Mouse (Mus musculus) frontal cortex, adult (tissue): ENCODE data around the gene Lbhd1.
"Not testable (repeated sequence)": the region's sequence is repeated elsewhere in the genome, so short reads cannot be mapped to it uniquely, and the experiment has no call there.

Experiments used
- ATAC-seq: cut with Nextera tagmentation; 2 replicates; pipeline ENCODE4 v1.9.2; 2017; ENCODE audit warnings: mild to moderate bottlenecking, moderate library complexity, mixed read lengths; ENCODE audit not compliant: low TSS enrichment

The Lbhd1 gene

GRCm38 (mm10) chr19:8871267-8872186 is 12.0 kb upstream of the Lbhd1 start, which contains the start of gene Ubxn1:
Ubxn1 (plus strand) TSS chr19:8871496.
- peak; percentile 91 for ATAC-seq

DNA sequence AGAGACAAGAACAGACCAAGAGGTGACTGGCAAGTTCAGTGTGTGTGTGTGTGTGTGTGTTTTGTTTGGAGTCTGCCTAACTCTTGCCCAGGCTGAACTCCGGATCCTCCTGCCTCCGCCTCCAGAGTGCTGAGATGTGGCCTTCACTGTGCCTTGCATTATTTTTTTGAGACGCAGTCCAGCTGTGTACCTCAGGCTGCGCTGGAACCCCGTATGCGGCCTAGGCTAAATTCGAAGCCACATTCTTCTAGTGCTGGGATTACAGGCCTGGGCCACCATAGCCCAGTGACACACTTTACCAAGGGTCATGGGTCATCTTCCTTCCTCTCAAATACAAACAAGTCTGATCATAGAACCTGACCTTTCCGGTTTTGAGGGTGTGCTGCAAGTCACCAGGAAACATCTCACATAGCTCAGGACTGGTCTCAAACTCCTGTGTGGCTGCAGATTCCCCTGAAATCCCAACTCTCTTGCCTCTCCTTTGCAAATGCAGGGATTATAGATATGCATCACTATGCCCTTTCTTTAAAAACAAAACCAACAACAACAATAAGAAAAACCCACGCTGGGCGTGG is 11.2 kb upstream of the Lbhd1 start:
- no peak for ATAC-seq

DNA sequence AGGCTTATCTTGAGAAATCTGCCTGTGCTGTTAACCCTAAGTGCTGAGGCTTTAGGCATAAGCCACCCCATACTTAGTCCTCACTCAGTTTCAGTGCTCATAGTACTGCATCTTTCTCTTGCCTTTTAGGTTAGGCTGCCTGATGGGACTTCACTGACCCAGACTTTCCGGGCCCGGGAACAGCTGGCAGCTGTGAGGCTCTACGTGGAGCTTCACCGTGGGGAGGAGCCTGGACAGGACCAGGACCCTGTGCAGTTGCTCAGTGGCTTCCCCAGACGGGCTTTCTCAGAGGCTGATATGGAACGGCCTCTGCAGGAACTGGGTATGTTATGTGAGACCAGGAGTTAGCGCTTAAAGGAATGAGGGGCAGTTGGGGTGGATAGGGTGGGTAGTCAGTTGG is 8.5 kb upstream of the Lbhd1 start:
- ATAC-seq: no peak

DNA sequence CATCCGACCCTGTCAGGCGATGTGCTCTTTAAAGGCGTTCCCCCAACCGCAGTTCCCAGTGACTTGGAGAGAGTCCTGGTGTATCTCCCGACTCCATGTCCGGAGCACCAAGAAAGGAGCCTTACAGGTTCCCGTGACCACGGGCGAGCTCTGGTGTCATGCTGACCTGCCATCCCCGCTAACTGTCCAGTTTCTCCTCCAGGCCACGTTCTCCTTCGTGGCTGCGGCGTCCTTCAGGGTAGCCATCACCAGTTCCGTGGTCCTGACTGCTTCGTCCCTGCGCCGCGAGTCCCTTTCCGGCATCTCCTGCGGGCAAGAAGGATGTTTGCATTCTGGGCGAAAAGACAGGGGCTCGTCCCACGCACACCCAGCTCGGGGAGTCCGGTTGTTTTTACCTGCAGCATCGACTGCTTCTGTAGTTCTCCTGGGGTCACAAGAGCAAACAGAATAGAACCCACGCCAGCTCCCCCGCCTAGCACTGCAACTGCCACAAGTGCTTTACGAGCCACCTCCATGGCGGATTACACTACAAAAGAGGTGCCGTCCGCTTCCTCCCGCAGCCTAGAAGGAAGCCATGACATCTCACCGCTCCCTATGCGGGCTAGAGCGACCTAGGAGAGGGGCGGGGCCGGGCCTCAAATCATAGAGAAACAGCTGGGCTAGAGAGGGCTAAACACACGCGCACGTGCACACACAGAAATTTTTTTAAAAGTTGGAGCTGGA is 3.1 kb upstream of the Lbhd1 start, which contains the start of gene Uqcc3:
TSS of gene Uqcc3 (minus strand) at position 613 of the 723 bp plus-strand sequence.
- peak; percentile 95 for ATAC-seq

GRCm38 (mm10) chr19:8881034-8881392 is 2.5 kb upstream of the Lbhd1 start:
- no peak for ATAC-seq

DNA sequence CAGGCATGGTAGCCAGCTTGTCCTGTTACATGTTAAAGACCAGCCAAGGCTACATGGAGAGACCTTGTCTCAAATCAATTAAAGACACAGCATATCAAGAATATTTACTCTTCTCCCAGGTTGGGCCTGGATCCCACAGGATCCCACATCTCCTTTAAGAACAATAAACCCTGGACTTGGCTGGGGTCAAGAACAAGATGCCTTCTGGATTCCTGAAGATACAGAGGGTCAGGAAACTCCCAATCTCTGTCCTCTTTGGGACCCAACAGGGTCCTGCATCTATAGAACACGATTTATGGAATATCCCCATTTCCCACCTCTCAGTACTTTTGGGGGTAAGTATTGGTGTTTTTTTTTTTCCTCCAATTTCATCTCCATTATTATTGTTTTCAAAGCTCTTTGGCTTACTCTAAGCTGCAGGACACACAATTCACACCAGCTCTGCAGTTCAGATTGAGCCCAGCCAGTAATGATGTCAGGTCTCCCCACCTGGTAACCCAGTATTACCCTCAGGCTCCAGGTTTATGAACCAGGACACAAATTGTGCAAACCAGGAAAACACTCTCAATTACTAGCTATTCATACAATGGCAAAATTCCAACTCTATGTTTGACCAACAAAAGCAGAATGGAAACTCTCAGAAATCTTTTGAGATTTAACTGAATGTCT is 3.5 kb downstream of the Lbhd1 start:
- no peak for ATAC-seq

GRCm38 (mm10) chr19:8887585-8888463 is 4.3 kb downstream of the Lbhd1 start:
- no peak for ATAC-seq

GRCm38 (mm10) chr19:8888511-8889385 is 5.2 kb downstream of the Lbhd1 start, which contains the start of the genes 1810009A15Rik and Gm49416:
1810009A15Rik (plus strand) TSS chr19:8888853.
Gm49416 (plus strand) TSS chr19:8888926.
- peak; percentile 92 for ATAC-seq

- peak; percentile 58 for ATAC-seq
Observed at GRCm38 (mm10) chr19:8892829-8893766, 9.6 kb downstream of the Lbhd1 start, which contains the start of gene Ints5. Ints5 (plus strand) TSS chr19:8893005.

DNA sequence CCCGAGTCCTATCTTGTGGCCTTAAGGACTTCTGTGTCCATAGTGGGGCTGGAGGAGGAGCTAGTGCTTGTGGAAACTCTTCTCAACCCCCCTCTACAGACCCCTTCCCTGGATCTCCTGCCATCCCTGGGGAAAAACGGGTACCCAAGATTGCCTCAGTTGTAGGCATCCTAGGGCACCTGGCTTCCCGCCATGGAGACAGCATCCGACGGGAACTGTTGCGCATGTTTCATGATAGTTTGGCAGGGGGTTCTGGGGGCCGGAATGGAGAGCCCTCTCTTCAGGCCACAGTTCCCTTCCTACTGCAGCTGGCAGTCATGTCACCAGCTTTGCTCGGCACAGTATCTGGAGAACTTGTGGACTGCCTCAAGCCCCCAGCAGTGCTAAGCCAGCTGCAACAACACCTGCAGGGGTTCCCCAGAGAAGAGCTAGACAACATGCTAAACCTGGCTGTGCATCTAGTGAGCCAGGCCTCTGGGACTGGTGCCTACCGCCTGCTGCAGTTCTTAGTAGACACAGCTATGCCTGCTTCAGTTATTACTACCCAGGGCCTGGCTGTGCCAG is 11.9 kb downstream of the Lbhd1 start:
- ATAC-seq: no peak

- ATAC-seq: not testable (repeated sequence)
Observed at GRCm38 (mm10) chr19:8896231-8896630, 12.7 kb downstream of the Lbhd1 start.

DNA sequence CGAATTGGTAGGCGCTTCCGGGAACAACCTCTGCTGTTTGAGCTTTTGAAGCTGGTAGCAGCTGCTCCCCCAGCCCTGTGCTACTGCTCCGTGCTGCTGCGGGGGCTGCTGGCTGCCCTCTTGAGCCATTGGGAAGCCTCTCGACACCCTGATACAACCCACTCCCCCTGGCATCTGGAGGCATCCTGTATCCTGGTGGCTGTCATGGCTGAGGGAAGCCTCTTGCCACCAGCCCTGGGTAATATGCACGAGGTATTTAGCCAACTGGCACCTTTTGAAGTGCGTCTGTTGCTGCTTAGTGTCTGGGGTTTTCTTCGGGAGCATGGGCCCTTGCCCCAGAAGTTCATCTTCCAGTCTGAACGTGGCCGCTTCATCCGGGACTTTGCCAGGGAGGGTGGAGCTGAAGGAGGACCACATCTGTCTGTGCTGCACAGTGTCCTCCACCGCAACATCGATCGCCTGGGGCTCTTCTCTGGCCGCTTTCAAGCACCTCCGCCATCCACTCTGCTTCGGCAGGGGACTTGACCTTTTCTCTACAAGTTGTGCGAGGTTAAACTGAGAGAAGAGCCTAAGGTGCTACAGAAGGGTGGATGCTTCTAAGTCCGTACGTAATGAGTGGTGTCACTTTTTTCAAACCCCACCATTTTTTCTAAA is 13.8 kb downstream of the Lbhd1 start:
- ATAC-seq: not testable (repeated sequence)

GRCm38 (mm10) chr19:8897865-8898495 is 14.4 kb downstream of the Lbhd1 start, which contains the start of gene Ganab:
Ganab (plus strand) TSS chr19:8898071.
- ATAC-seq: peak; percentile 98

DNA sequence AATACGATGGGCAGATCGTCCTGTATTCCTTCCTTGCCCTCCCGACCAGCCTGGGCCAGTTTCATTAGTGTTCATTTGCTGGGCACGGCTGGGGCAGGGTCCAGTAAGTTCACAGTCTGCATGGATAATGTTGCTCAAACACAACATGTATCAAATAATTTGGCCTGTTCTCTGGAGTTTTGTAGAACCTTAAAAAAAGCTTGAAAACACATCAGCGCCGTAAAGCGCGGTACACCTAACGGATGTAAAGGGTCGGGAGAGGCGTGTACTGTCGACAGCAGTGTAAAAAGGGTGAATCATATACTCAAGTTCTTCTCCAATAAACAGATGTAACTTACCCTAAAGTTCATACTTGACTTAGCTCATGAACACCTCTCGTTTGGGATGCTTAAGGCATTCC is 15.0 kb downstream of the Lbhd1 start:
- ATAC-seq: no peak

GRCm38 (mm10) chr19:8899079-8899478 is 15.5 kb downstream of the Lbhd1 start:
- no peak for ATAC-seq

- no peak for ATAC-seq
Observed at GRCm38 (mm10) chr19:8903412-8903811, 19.9 kb downstream of the Lbhd1 start.

DNA sequence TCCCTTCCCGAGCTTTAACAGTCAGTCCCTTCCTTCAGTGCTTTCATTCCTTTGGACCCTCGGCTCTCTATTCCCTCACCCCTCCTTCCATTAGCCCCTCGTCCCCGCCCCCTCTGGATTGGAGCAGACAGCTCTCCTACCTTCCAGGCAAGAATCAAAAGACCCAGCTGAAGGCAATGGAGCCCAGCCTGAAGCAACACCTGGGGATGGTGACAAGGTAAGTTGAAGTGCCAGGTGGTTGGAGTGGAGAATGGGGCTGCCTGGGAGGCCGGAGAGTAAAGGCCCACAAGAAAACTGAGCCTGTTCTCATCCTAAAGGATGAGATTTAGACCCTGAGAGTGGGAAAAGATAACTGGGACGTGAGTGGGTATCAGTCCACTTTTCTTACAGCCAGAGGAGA is 25.0 kb downstream of the Lbhd1 start:
- no peak for ATAC-seq
